Mouse (Mus musculus) intestine, embryonic 16.5 days (tissue): ENCODE data around the gene Slc16a5. TPM values are rescaled to one million over a fixed set of nuclear protein-coding genes. Genes with fewer than 3 reads are reported as not detected.

Source experiments
- ATAC-seq: fragments of 200-750 bp; cut with Nextera tagmentation; 2 replicates; pipeline ENCODE4 v1.8.0; 2017; ENCODE audit warnings: moderate TSS enrichment, moderate library complexity
- H3K27ac ChIP-seq: fragments of 300-500 bp; sonication (generic); 2 replicates; pipeline ENCODE4 v1.5.1; 2014; ENCODE audit warnings: mild to moderate bottlenecking, low read length
- H3K27me3 ChIP-seq: fragments of 300-500 bp; sonication (generic); replicated peaks from 2 replicates; pipeline ENCODE4 v1.6.1; 2014; ENCODE audit warnings: low read length, control low read depth, mixed read lengths; ENCODE audit not compliant: control insufficient read depth, insufficient read depth
- H3K36me3 ChIP-seq: fragments of 300-500 bp; sonication (generic); 2 replicates; pipeline ENCODE4 v1.6.1; 2014; ENCODE audit warnings: low read length, control low read depth; ENCODE audit not compliant: control insufficient read depth, insufficient read depth
- H3K4me1 ChIP-seq: fragments of 300-500 bp; sonication (generic); 2 replicates; pipeline ENCODE4 v1.6.1; 2014; ENCODE audit warnings: low read length, control low read depth, mixed read lengths; ENCODE audit not compliant: control insufficient read depth, insufficient read depth
- H3K4me2 ChIP-seq: fragments of 300-500 bp; sonication (generic); 2 replicates; pipeline ENCODE4 v1.6.1; 2014; ENCODE audit warnings: low read depth, low read length, control low read depth
- H3K4me3 ChIP-seq: fragments of 300-500 bp; sonication (generic); 2 replicates; pipeline ENCODE4 v1.5.1; 2014; ENCODE audit warnings: mild to moderate bottlenecking, low read length
- H3K9ac ChIP-seq: fragments of 300-500 bp; sonication (generic); 2 replicates; pipeline ENCODE4 v1.6.1; 2014; ENCODE audit warnings: low read depth, low read length
- H3K9me3 ChIP-seq: fragments of 300-500 bp; sonication (generic); 2 replicates; pipeline ENCODE4 v1.6.1; 2016; ENCODE audit warnings: low read length, control low read depth; ENCODE audit not compliant: control insufficient read depth
- WGBS: fragments of 180-500 bp; shearing (Covaris S2); extraction: QIAGEN DNeasy Blood & Tissue Kit; methylation state at CpG from one replicate; pipeline ENCODE4 v1.1.7; 2014; 5-methylcytosine and 5-hydroxymethylcytosine counted together
- polyA plus RNA-seq: library from polyadenylated mRNA; unstranded; fragments of >200 nt; fragmentation: Nextera tagmentation; extraction: Ambion mirVana; gene quantifications from 2 replicates; pipeline ENCODE4 v1.2.1, GENCODE M21; 2015

The Slc16a5 gene
- polyA plus RNA-seq, 1 experiment from 2014 or later = 3.1 TPM

GRCm38 (mm10) chr11:115515021-115515420 is 52.7 kb downstream of the Slc16a5 start:
- no peak for ATAC-seq
- no peaks in the 10 kb centered on the region for H3K36me3 ChIP-seq
- no peak overlapping the region for H3K4me2 ChIP-seq
- H3K4me3 ChIP-seq = no peak overlapping the region
- H3K9me3 ChIP-seq = no peaks in the 10 kb centered on the region
- 65% methylated on average over 6 of the region's 6 CpGs for WGBS
- H3K4me1 ChIP-seq = peaks cover 27% of the 10 kb centered on the region
- no peaks in the 10 kb centered on the region for H3K27me3 ChIP-seq
- H3K27ac ChIP-seq = no peak overlapping the region
- no peak overlapping the region for H3K9ac ChIP-seq

- H3K27me3 ChIP-seq = no peaks in the 10 kb centered on the region
- H3K4me3 ChIP-seq = no peak overlapping the region
- H3K27ac ChIP-seq = no peak overlapping the region
- H3K36me3 ChIP-seq = no peaks in the 10 kb centered on the region
- 79% methylated on average over 5 of the region's 5 CpGs for WGBS
- ATAC-seq = no peak
- H3K4me2 ChIP-seq = no peak overlapping the region
- no peak overlapping the region for H3K9ac ChIP-seq
- no peaks in the 10 kb centered on the region for H3K9me3 ChIP-seq
- H3K4me1 ChIP-seq = peaks cover 8% of the 10 kb centered on the region
Measured at GRCm38 (mm10) chr11:115516942-115517341, 54.7 kb downstream of the Slc16a5 start.

GRCm38 (mm10) chr11:115518693-115519092 is 56.4 kb downstream of the Slc16a5 start:
- no peaks in the 10 kb centered on the region for H3K4me1 ChIP-seq
- H3K9ac ChIP-seq = no peak overlapping the region
- no peak overlapping the region for H3K27ac ChIP-seq
- WGBS = 68% methylated on average over 9 of the region's 9 CpGs
- no peak overlapping the region for H3K4me2 ChIP-seq
- no peak overlapping the region for H3K4me3 ChIP-seq
- ATAC-seq = no peak
- H3K27me3 ChIP-seq = no peaks in the 10 kb centered on the region
- H3K9me3 ChIP-seq = no peaks in the 10 kb centered on the region
- peaks cover 4% of the 10 kb centered on the region; the same call in 1 of the 2 replicates for H3K36me3 ChIP-seq

GRCm38 (mm10) chr11:115519581-115519980 is 57.3 kb downstream of the Slc16a5 start:
- no peak overlapping the region for H3K9ac ChIP-seq
- H3K4me3 ChIP-seq = no peak overlapping the region
- H3K36me3 ChIP-seq = peaks cover 4% of the 10 kb centered on the region; the same call in 1 of the 2 replicates
- no peaks in the 10 kb centered on the region for H3K9me3 ChIP-seq
- 81% methylated on average over 3 of the region's 3 CpGs for WGBS
- no peaks in the 10 kb centered on the region for H3K4me1 ChIP-seq
- H3K4me2 ChIP-seq = no peak overlapping the region
- H3K27ac ChIP-seq = no peak overlapping the region
- ATAC-seq = no peak
- no peaks in the 10 kb centered on the region for H3K27me3 ChIP-seq

- Histone ChIP-seq H3K9ac (no peak overlapping the region), H3K4me2 (no peak overlapping the region), H3K27ac (no peak overlapping the region), H3K4me1 (no peaks in the 10 kb centered on the region), H3K36me3 (peaks cover 4% of the 10 kb centered on the region; the same call in 1 of the 2 replicates), H3K27me3 (no peaks in the 10 kb centered on the region), H3K9me3 (no peaks in the 10 kb centered on the region), H3K4me3 (no peak overlapping the region)
- ATAC-seq = no peak
- WGBS = 80% methylated on average over 2 of the region's 2 CpGs
Measured at GRCm38 (mm10) chr11:115520218-115520617, 57.9 kb downstream of the Slc16a5 start.

- Histone ChIP-seq H3K9ac (no peak overlapping the region), H3K4me2 (no peak overlapping the region), H3K9me3 (no peaks in the 10 kb centered on the region), H3K4me1 (no peaks in the 10 kb centered on the region), H3K4me3 (no peak overlapping the region), H3K36me3 (peaks cover 4% of the 10 kb centered on the region; the same call in 1 of the 2 replicates), H3K27ac (no peak overlapping the region), H3K27me3 (no peaks in the 10 kb centered on the region)
- WGBS = 79% methylated on average over 4 of the region's 4 CpGs
- ATAC-seq = no peak
Measured at GRCm38 (mm10) chr11:115521080-115521479, 58.8 kb downstream of the Slc16a5 start.

- Histone ChIP-seq H3K9me3 (no peaks in the 10 kb centered on the region), H3K9ac (no peak overlapping the region), H3K4me3 (no peak overlapping the region), H3K27ac (no peak overlapping the region), H3K4me1 (no peaks in the 10 kb centered on the region), H3K36me3 (peaks cover 4% of the 10 kb centered on the region; the same call in 1 of the 2 replicates), H3K27me3 (no peaks in the 10 kb centered on the region), H3K4me2 (no peak overlapping the region)
- WGBS = 89% methylated on average over 2 of the region's 2 CpGs
- no peak for ATAC-seq
Measured at GRCm38 (mm10) chr11:115522238-115522637, 60.0 kb downstream of the Slc16a5 start.

GRCm38 (mm10) chr11:115522703-115523102 is 60.4 kb downstream of the Slc16a5 start:
- Histone ChIP-seq H3K4me1 (no peaks in the 10 kb centered on the region), H3K4me3 (no peak overlapping the region), H3K36me3 (peaks cover 4% of the 10 kb centered on the region; the same call in 1 of the 2 replicates), H3K4me2 (no peak overlapping the region), H3K9me3 (no peaks in the 10 kb centered on the region), H3K9ac (no peak overlapping the region), H3K27ac (no peak overlapping the region), H3K27me3 (no peaks in the 10 kb centered on the region)
- no peak for ATAC-seq
- WGBS = 74% methylated on average over 2 of the region's 2 CpGs
